Mouse (Mus musculus): ENCODE measurements around the gene Gm14851. TPM values are rescaled to one million over a fixed set of nuclear protein-coding genes. Genes with fewer than 3 reads are reported as not detected.

The Gm14851 gene
- polyA plus RNA-seq (2012; rRNA removed), result not detected in 2 replicates

GRCm38 (mm10) chr8:21095950-21096349 is at the start of gene Gm14851:
Gene Gm14851 (minus strand): TSS chr8:21096050.

GRCm38 (mm10) chr8:21134342-21134741 is 38.5 kb upstream of the Gm14851 start, which contains the start of gene Defa30:
Gene Defa30 (plus strand): TSS chr8:21134642.

GRCm38 (mm10) chr8:21084142-21084541 is 11.7 kb downstream of the Gm14851 start, which contains the start of gene Defa25:
Gene Defa25 (plus strand): TSS chr8:21084442.

GRCm38 (mm10) chr8:21064738-21065137 is 31.1 kb downstream of the Gm14851 start, which contains the start of gene Defa35:
Gene Defa35 (plus strand): TSS chr8:21065038.

GRCm38 (mm10) chr8:21054747-21055146 is 41.1 kb downstream of the Gm14851 start, which contains the start of gene Defa23:
Gene Defa23 (plus strand): TSS chr8:21055047.

Other genes starting within 250 kb of the Gm14851 start
- gene Defb33, start 203.4 kb downstream of the Gm14851 start, polyA plus RNA-seq (2012; rRNA removed), result not detected in 2 replicates
- gene Gm15056, start 193.4 kb downstream of the Gm14851 start, polyA plus RNA-seq (2012; rRNA removed), result not detected in 2 replicates
- gene Gm6040, start 174.0 kb downstream of the Gm14851 start, polyA plus RNA-seq (2012; rRNA removed), result not detected in 2 replicates
- gene AY761185, start 151.3 kb downstream of the Gm14851 start, polyA plus RNA-seq (2012; rRNA removed), result not detected in 2 replicates
- gene Defa21, start 70.5 kb downstream of the Gm14851 start, polyA plus RNA-seq (2012; rRNA removed), result not detected in 2 replicates
- not detected in 2 replicates for gene Defa23, start 41.0 kb downstream of the Gm14851 start, polyA plus RNA-seq (2012; rRNA removed)
- gene Defa35, start 31.0 kb downstream of the Gm14851 start, polyA plus RNA-seq (2012; rRNA removed), result not detected in 2 replicates
- not detected in 2 replicates for gene Defa25, start 11.6 kb downstream of the Gm14851 start, polyA plus RNA-seq (2012; rRNA removed)
- not detected in 2 replicates for gene Defa30, start 38.6 kb upstream of the Gm14851 start, polyA plus RNA-seq (2012; rRNA removed)
- not detected in 2 replicates for gene Defa22, start 66.2 kb upstream of the Gm14851 start, polyA plus RNA-seq (2012; rRNA removed)
- gene Defa31, start 95.6 kb upstream of the Gm14851 start, polyA plus RNA-seq (2012; rRNA removed), result not detected in 2 replicates
- gene Gm15293, start 105.5 kb upstream of the Gm14851 start, polyA plus RNA-seq (2012; rRNA removed), result not detected in 2 replicates
- gene Gm15292, start 153.7 kb upstream of the Gm14851 start, polyA plus RNA-seq (2012; rRNA removed), result not detected in 2 replicates
- gene Defa27, start 219.5 kb upstream of the Gm14851 start, polyA plus RNA-seq (2012; rRNA removed), result not detected in 2 replicates
- not detected in 2 replicates for gene Defa29, start 231.0 kb upstream of the Gm14851 start, polyA plus RNA-seq (2012; rRNA removed)

Measured in liver, embryonic 18 days (tissue).